Mouse (Mus musculus): ENCODE measurements at regions not wholly inside any gene's neighbourhood (a gene's known extent, or its start where the extent isn't known, plus 50 kb on each side); places are given as distances from the start of the nearest gene placed in this dataset.
A peak's percentile ranks its signal among the peaks of the same experiment; 100 is the strongest.

DNA sequence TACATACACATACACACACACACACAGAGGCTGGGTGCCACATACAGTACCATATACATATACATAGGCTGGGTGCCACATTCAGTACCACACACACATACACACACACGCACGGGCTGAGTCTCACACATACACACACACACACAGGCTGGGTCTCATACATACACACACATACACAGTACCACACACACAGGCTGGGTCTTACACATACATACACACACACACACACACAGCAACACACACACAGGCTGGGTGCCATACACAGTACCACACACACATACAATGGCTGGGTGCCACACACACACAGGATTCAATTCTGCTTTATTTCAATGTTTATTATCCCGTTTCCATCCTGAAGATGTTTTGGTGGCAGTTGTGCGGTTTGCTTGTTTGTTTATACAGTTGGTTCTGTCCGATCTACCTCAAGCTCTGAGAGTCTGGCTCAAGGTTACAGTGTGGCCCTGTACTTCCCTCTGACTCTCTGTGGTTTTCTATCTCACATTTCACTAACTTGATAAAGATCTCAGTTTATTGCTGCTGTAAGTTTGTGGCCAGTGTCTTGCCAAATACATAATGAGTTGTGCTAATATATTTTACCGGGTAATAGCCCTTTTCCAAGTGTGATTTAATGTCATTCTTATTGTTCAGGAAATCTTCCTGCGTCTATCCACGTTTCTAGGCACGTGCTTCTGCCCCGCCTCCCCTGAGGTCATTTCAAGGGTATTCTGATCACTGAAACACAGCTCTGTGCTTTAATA, 164.7 kb upstream of the Zfp637 start:
- DNase-seq (ENCODE audit: low spot score) (no peak), ATAC-seq (ENCODE audit: insufficient number of reproducible peaks, low FRiP score, low TSS enrichment, low read depth) (peak; percentile 56)
- Histone ChIP-seq H3K9ac (ENCODE audit: low read length) (no peak overlapping the region), H3K4me2 (ENCODE audit: low read depth, severe bottlenecking) (no peak overlapping the region), H3K36me3 (ENCODE audit: control insufficient read depth, insufficient read depth, low read length) (no peaks in the 10 kb centered on the region), H3K4me1 (ENCODE audit: control insufficient read depth, insufficient read depth, low read length) (peaks cover 24% of the 10 kb centered on the region), H3K4me3 (ENCODE audit: low read depth, low read length) (no peak overlapping the region), H3K27me3 (ENCODE audit: control insufficient read depth, insufficient read depth, low read length) (no peaks in the 10 kb centered on the region), H3K9me3 (ENCODE audit: control insufficient read depth, low read length) (no peaks in the 10 kb centered on the region), H3K27ac (replicated peaks; ENCODE audit: low read depth, low read length) (no peak overlapping the region)
- WGBS: 49% methylated on average over 10 of the region's 10 CpGs

DNA sequence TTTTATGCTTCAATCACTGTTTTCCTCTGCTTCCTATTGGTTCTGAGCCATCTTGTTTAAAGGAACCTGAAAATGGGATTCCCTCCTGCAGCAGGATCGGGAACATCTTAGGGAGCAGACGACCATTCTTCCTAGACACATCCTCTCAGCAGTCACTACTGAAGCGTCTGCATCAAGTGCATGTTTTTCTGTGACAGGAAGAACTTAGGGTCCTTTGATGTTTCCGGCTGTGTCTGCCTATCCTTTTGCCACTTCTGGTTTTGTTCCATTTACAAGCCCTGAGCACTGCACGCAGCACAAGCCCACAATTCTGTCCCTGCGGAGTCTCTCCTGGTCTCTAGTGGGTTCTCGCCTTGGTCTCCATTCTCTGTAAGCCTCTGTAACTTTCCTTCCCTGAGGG, 163.9 kb upstream of the Zfp637 start:
- no peak for DNase-seq (ENCODE audit: low spot score)
- Histone ChIP-seq H3K4me3 (ENCODE audit: low read depth, low read length) (no peak overlapping the region), H3K4me2 (ENCODE audit: low read depth, severe bottlenecking) (no peak overlapping the region), H3K27ac (replicated peaks; ENCODE audit: low read depth, low read length) (0 out of 2 replicates have a peak overlapping the region, but pooled peaks have one; percentile 18), H3K4me1 (ENCODE audit: control insufficient read depth, insufficient read depth, low read length) (peaks cover 18% of the 10 kb centered on the region), H3K36me3 (ENCODE audit: control insufficient read depth, insufficient read depth, low read length) (no peaks in the 10 kb centered on the region), H3K27me3 (ENCODE audit: control insufficient read depth, insufficient read depth, low read length) (no peaks in the 10 kb centered on the region), H3K9me3 (ENCODE audit: control insufficient read depth, low read length) (no peaks in the 10 kb centered on the region; the same call in 1 of the 2 replicates), H3K9ac (ENCODE audit: low read length) (0 out of 2 replicates have a peak overlapping the region, but pooled peaks have one; percentile 9)
- ATAC-seq (ENCODE audit: insufficient number of reproducible peaks, low FRiP score, low TSS enrichment, low read depth): no peak
- 34% methylated on average over 7 of the region's 7 CpGs for WGBS

DNA sequence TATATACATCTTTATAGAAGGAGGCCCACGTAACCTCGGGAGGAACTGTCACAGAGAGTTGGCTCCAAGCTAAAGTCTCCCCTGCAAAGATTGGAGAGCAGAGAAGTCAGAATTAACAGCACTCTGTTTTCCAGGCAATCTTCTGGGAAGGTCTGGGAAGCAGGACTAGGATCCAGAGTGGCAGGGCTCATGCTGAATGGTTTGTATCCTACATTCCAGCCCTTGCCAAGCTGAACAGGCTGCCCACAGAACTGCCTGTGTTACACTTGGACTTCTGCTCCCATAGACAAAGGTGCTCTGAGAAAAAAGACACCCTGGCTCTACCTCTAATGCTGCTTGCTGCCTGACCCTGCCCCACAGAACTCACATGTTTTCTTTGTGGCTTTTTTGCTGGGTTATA, 163.2 kb upstream of the Zfp637 start:
- no peaks in the 10 kb centered on the region; the same call in 1 of the 2 replicates for H3K9me3 ChIP-seq (ENCODE audit: control insufficient read depth, low read length)
- DNase-seq (ENCODE audit: low spot score) (no peak), ATAC-seq (ENCODE audit: insufficient number of reproducible peaks, low FRiP score, low TSS enrichment, low read depth) (no peak)
- H3K9ac ChIP-seq (ENCODE audit: low read length): peak overlapping the region; percentile 36
- 70% methylated on average over 2 of the region's 2 CpGs for WGBS
- no peaks in the 10 kb centered on the region for H3K36me3 ChIP-seq (ENCODE audit: control insufficient read depth, insufficient read depth, low read length)
- H3K4me3 ChIP-seq (ENCODE audit: low read depth, low read length): no peak overlapping the region
- no peak overlapping the region for H3K4me2 ChIP-seq (ENCODE audit: low read depth, severe bottlenecking)
- H3K27me3 ChIP-seq (ENCODE audit: control insufficient read depth, insufficient read depth, low read length): no peaks in the 10 kb centered on the region
- no peak overlapping the region for H3K27ac ChIP-seq (replicated peaks; ENCODE audit: low read depth, low read length)
- peaks cover 16% of the 10 kb centered on the region for H3K4me1 ChIP-seq (ENCODE audit: control insufficient read depth, insufficient read depth, low read length)

DNA sequence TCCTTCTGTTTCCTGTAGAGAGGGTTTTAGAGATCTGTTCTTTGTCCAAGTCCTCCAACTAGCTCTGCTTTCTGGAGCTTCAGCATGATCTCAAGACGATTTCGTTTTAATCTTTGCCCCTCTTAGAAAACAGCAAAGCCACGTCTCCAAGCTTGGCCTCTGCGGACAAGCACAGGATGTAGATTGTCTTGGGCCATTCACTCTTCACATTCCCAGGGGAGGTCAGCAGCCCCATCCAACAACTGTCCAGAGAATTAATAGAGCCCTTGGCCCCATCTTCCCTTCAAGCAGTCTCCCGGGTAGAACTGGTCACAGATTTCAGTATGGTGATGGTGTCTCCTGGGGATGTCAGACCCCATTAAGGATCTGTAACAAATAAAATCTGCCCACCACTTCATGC, 162.7 kb upstream of the Zfp637 start:
- no peak overlapping the region for H3K9ac ChIP-seq (ENCODE audit: low read length)
- no peak overlapping the region for H3K27ac ChIP-seq (replicated peaks; ENCODE audit: low read depth, low read length)
- no peaks in the 10 kb centered on the region for H3K27me3 ChIP-seq (ENCODE audit: control insufficient read depth, insufficient read depth, low read length)
- H3K36me3 ChIP-seq (ENCODE audit: control insufficient read depth, insufficient read depth, low read length): no peaks in the 10 kb centered on the region
- H3K9me3 ChIP-seq (ENCODE audit: control insufficient read depth, low read length): no peaks in the 10 kb centered on the region; the same call in 1 of the 2 replicates
- WGBS: 71% methylated on average over 5 of the region's 5 CpGs
- DNase-seq (ENCODE audit: low spot score) (no peak), ATAC-seq (ENCODE audit: insufficient number of reproducible peaks, low FRiP score, low TSS enrichment, low read depth) (no peak)
- H3K4me2 ChIP-seq (ENCODE audit: low read depth, severe bottlenecking): no peak overlapping the region
- H3K4me1 ChIP-seq (ENCODE audit: control insufficient read depth, insufficient read depth, low read length): peaks cover 16% of the 10 kb centered on the region
- no peak overlapping the region for H3K4me3 ChIP-seq (ENCODE audit: low read depth, low read length)

DNA sequence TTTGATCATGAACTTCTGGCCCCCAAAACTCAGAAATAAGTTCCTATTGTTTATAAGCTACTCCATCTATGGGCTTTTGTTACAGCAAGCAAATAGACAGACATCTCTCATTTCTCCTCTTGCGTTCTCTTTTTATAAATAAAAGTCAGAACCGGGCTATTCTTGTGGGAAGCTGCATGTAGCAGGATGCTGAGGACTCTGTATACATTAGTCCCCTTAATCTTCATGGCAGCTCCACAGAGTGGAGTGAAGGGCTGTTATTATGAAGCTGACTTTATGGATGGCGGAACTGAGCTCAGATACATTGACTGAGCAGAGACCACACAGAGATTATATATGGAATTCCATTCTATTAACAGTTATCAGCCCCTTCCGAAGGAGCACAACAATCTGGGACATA, 162.1 kb upstream of the Zfp637 start:
- no peak for DNase-seq (ENCODE audit: low spot score)
- H3K27ac ChIP-seq (replicated peaks; ENCODE audit: low read depth, low read length): no peak overlapping the region
- WGBS: 88% methylated on average over 4 of the region's 4 CpGs

DNA sequence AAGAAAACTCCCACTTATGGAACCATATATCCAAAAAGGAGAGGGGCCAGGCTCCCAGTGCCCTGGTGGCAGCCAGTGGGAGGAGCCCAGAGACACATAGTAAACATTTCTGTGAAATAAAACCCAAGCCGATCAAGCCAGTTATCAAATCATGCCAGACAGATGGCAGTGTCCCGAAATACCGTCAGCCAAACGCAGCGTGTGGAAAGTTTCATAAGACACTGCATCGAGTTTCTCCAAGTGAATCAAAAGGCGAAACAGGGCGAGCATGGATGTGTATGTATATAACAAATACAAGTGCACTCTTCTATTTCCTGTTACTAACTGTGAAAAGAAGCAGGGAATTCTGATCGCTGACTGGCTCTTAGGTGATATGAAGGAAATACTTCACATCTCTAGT, 154.8 kb upstream of the Zfp637 start:
- Histone ChIP-seq H3K36me3 (ENCODE audit: control insufficient read depth, insufficient read depth, low read length) (no peaks in the 10 kb centered on the region), H3K9ac (ENCODE audit: low read length) (no peak overlapping the region), H3K27ac (replicated peaks; ENCODE audit: low read depth, low read length) (no peak overlapping the region), H3K4me1 (ENCODE audit: control insufficient read depth, insufficient read depth, low read length) (no peaks in the 10 kb centered on the region), H3K4me3 (ENCODE audit: low read depth, low read length) (no peak overlapping the region), H3K9me3 (ENCODE audit: control insufficient read depth, low read length) (no peaks in the 10 kb centered on the region; the same call in 1 of the 2 replicates), H3K27me3 (ENCODE audit: control insufficient read depth, insufficient read depth, low read length) (no peaks in the 10 kb centered on the region), H3K4me2 (ENCODE audit: low read depth, severe bottlenecking) (no peak overlapping the region)
- no peak for ATAC-seq (ENCODE audit: insufficient number of reproducible peaks, low FRiP score, low TSS enrichment, low read depth)
- 93% methylated on average over 9 of the region's 9 CpGs for WGBS
- no peak for DNase-seq (ENCODE audit: low spot score)

More for the DNA sequence above, 162.1 kb upstream of the Zfp637 start:
- Histone ChIP-seq H3K9me3 (ENCODE audit: control insufficient read depth, low read length) (no peaks in the 10 kb centered on the region; the same call in 1 of the 2 replicates), H3K4me2 (ENCODE audit: low read depth, severe bottlenecking) (no peak overlapping the region), H3K4me1 (ENCODE audit: control insufficient read depth, insufficient read depth, low read length) (peaks cover 16% of the 10 kb centered on the region), H3K4me3 (ENCODE audit: low read depth, low read length) (no peak overlapping the region), H3K9ac (ENCODE audit: low read length) (no peak overlapping the region), H3K36me3 (ENCODE audit: control insufficient read depth, insufficient read depth, low read length) (no peaks in the 10 kb centered on the region), H3K27me3 (ENCODE audit: control insufficient read depth, insufficient read depth, low read length) (no peaks in the 10 kb centered on the region)
- ATAC-seq (ENCODE audit: insufficient number of reproducible peaks, low FRiP score, low TSS enrichment, low read depth): no peak

DNA sequence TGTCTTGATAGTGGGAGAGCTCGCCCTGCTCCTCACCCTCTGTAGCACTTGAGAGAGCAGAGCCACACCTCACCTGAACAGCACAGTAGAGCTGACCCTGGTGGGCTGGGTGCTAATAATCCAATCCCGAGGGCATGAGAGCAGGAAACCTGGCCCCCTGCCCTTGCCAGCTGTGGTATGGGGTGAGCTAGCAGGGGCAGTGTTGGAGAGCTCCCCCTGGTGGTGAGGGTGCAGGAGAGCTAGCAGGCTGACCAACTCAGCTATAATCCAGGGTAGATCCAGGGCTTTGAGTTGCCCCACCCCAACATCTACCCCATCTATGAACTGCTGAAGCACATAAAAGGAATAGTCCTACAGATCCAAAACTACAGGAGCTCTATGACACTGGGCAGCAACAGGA, 153.9 kb upstream of the Zfp637 start:
- ATAC-seq (ENCODE audit: insufficient number of reproducible peaks, low FRiP score, low TSS enrichment, low read depth) (no peak), DNase-seq (ENCODE audit: low spot score) (no peak)
- Histone ChIP-seq H3K36me3 (ENCODE audit: control insufficient read depth, insufficient read depth, low read length) (no peaks in the 10 kb centered on the region), H3K4me1 (ENCODE audit: control insufficient read depth, insufficient read depth, low read length) (no peaks in the 10 kb centered on the region), H3K9me3 (ENCODE audit: control insufficient read depth, low read length) (no peaks in the 10 kb centered on the region), H3K4me3 (ENCODE audit: low read depth, low read length) (no peak overlapping the region), H3K4me2 (ENCODE audit: low read depth, severe bottlenecking) (no peak overlapping the region), H3K27me3 (ENCODE audit: control insufficient read depth, insufficient read depth, low read length) (no peaks in the 10 kb centered on the region), H3K9ac (ENCODE audit: low read length) (no peak overlapping the region), H3K27ac (replicated peaks; ENCODE audit: low read depth, low read length) (no peak overlapping the region)
- 79% methylated on average over 2 of the region's 2 CpGs for WGBS

DNA sequence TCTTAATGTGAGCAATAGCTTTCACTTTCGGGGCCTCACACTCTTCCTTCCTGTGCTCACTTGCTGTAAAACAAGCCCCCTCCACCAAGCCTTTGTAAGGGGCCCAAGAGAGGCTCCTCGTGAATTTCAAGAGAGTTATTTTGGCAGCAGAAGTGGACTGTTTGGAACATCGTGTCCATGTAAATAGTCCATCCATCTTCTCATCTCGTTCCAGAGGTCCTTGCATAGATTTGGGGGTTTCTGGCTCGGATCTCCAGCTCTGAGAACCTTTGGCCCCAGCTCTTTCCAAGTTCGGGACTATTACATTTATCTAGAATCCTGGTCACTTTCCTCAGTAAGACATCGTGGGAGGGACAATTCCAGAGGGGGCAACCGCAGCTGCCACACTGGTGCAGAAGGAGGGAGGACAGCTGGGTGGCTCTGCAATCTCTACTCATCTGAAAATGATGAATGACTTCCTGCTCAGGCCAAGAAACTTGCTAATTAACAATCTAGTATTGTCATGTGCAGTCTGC, 152.3 kb upstream of the Zfp637 start:
- ATAC-seq (ENCODE audit: insufficient number of reproducible peaks, low FRiP score, low TSS enrichment, low read depth) (no peak), DNase-seq (ENCODE audit: low spot score) (no peak)
- Histone ChIP-seq H3K9me3 (ENCODE audit: control insufficient read depth, low read length) (no peaks in the 10 kb centered on the region), H3K4me3 (ENCODE audit: low read depth, low read length) (no peak overlapping the region), H3K27me3 (ENCODE audit: control insufficient read depth, insufficient read depth, low read length) (no peaks in the 10 kb centered on the region), H3K9ac (ENCODE audit: low read length) (no peak overlapping the region), H3K4me1 (ENCODE audit: control insufficient read depth, insufficient read depth, low read length) (no peaks in the 10 kb centered on the region), H3K4me2 (ENCODE audit: low read depth, severe bottlenecking) (no peak overlapping the region), H3K27ac (replicated peaks; ENCODE audit: low read depth, low read length) (no peak overlapping the region), H3K36me3 (ENCODE audit: control insufficient read depth, insufficient read depth, low read length) (no peaks in the 10 kb centered on the region)
- WGBS: 73% methylated on average over 8 of the region's 8 CpGs

All from limb, embryonic 11.5 days (tissue).